Mouse (Mus musculus) lung, adult 2 months (tissue): Measurements from ENCODE around the gene Ascc1.

Experiments used
- CTCF ChIP-seq: fragments of 200-500 bp; IDR thresholded peaks from 2 replicates; pipeline ENCODE4 v1.5.1; 2011; ENCODE audit warnings: mild to moderate bottlenecking, low read length, control low read depth; ENCODE audit not compliant: insufficient read depth
- POLR2A ChIP-seq: fragments of 200-500 bp; IDR thresholded peaks from 2 replicates; pipeline ENCODE4 v1.6.1; 2011; ENCODE audit warnings: low read depth, mild to moderate bottlenecking, control low read depth, low read length, borderline replicate concordance; ENCODE audit errors: extremely low read depth

DNA sequence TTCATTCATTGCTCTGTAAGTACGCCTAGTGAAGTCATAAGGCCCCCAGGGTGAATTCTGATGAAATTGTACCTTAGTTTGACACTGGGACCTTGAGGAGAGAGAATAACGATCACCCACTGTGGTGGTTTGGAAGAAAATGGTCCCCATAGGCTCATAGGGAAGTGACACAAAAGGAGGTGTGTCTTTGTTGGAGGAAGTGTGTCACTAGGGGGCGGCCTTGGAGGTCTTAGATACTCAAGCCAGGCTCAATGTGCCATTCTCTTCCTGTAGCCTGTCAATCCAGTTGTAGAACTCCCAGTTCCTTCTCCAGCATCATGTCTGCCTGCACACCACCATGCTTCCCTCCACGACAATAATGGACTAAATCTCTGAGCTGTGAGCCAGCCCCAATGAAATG lies 138.1 kb downstream of the Ascc1 start:
- TF ChIP-seq CTCF (no peak), POLR2A (no peak)
